Mouse (Mus musculus): ENCODE results near the gene Rnf217.
A peak's percentile ranks its signal among the peaks of the same experiment; 100 is the strongest.

The Rnf217 gene

DNA sequence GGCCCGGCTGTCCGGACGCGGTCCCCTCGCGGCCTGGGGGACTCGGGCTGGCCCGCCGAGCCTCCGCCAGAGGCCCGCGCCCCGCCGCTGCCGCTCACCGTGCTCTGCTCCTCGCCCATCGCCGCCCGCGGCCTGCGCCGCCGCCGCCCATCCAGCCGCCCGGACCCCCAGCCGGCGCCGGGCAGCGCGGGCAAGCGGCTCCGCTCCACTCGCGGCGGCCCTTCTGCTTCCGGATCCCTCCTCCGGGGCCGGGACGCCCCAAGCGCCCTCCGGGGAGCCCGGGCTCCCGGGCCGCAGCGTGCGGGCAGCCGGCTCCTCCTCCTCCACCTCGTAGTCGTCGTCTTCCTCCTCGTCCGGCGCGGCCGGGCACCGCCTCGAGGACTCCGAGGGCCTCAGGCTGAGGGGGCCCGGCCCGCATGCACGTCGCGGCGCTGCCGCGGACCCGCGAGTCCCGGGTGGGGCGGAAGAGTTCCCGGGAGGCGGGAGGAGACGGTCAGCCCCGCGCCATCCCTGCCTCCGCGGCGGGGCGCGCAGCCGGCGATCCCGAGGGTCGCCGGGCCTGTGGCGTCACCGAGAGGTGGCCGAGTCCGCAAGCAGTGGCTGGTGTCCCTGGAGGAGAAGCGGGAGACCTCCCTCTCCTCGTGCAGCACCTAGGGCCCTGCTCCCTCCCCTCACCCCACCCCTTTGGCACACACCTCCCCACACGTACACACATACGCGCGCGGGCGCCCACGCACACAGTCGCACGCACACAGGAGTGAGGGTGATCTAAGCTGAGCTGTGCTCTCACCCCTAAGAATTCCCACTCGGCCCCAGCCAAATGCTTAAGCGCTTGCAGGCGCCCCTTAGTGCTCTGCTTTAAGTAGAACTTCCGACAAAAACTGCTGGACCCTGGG, at the start of gene Rnf217:
TSS of gene Rnf217 (minus strand) at position 119 of the 896 bp plus-strand sequence.
- DNase-seq, result peak; percentile 69

DNA sequence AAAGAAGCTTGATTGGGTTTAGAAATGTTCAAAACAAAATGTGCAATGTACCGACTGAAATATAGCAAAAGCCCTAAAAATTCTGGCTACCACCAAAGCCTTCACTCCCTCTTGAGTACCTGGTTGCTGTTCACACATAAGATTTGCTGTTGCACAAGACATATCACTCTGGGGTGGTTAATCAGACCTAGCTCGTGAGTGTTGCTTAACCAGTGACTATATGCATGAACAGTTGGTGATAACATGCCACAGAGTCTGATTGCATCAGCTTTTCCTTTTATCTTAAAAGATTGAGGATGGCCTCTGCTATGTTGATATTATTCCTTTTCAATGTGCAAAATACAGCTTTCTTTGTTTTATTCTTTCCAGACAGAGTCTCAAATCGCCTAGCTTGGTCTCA, 38.3 kb upstream of the Rnf217 start:
- DNase-seq, result no peak

DNA sequence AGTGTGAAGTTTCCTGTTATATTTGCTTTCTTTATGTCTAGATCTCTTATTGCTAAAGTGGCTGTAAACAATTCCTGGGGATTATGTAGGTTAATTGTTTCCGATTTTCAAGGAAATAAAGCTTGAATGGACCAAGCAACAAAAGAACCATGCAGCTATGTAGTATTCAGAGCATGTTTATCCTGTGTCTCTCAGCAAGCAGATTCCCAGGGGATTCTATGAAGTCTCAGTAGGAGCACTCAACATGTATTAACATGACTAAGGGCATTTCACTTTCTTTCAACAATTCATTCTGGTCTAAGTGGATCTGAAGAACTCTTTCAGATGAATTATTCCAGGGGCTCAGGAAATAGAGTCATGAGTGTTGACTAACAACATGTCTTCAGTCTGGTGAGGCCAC, 37.1 kb upstream of the Rnf217 start:
- DNase-seq, result no peak

DNA sequence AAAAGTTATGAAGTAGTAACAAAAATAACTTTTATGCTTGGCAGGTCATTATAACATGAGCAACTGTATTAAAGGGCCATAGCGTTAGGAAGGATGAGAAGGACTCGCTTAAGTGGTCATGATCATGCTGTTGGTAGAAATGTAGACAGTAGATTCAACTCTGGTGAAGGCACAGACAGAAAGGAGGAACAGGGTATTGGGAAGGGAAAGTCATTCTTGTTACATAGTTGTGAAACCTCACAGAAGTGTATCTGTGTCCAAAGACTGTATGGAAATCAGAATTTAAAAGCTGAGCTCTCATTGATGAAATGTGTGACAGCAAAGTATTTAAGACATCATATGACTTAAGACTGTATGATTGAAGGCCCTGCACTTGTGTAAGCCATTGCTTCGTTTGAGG, 26.1 kb upstream of the Rnf217 start:
- no peak for DNase-seq

DNA sequence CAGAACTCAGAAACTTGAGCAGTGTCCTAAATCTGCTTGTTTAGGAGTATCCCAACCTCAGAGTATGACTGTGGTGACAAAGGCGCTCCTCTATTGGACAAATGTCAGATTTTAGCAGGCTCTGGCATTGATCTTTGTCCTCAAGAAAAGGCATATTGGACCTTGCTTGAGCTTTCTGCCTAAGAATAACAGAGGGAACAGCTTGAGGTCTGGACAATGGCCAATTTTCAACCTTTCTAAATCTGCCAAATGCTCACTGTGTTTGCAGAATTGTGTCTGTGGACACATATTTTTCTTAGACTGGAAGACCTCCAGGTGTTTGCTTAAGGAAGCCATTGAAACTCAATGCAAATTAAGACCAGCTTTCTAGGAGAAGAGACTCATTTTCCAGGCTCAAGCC, 23.0 kb upstream of the Rnf217 start:
- DNase-seq, result no peak

DNA sequence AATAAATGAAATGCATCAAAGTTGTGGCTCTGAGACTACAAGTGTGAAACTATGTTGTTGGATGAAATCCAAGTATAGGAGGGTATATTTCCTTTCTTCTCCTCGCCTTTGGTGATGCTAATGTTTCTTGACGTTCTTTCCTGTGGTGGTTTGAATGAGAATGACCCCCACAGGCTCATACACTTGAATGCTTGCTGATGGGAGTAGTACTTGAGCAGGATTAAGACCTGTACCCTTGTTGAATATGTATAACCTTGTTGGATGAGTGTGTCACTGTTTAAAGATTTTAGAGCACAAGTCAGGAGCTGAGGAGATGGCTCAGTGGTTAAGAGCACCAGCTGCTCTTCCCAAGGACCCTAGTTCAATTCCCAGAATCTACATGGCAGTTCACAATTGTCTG, 6.4 kb upstream of the Rnf217 start:
- DNase-seq, result no peak

DNA sequence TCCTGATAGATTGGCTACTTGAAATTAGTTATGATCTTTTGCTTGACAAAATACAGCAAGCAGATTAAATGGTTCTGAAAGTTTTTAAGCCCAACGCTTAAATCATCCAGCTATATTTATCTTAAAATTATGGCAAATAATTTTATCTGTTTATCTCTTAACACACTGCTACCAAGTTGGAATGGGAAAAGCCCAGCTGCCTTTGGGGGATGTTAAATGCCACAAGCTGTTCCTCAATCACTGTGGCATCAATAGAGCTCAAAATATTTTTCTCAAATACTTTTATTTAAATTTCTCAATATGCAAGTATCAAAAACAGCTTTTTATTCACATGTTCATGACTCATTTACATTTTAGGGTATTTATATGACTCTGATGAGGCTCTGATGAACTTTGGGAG, 5.1 kb upstream of the Rnf217 start:
- DNase-seq, result no peak

DNA sequence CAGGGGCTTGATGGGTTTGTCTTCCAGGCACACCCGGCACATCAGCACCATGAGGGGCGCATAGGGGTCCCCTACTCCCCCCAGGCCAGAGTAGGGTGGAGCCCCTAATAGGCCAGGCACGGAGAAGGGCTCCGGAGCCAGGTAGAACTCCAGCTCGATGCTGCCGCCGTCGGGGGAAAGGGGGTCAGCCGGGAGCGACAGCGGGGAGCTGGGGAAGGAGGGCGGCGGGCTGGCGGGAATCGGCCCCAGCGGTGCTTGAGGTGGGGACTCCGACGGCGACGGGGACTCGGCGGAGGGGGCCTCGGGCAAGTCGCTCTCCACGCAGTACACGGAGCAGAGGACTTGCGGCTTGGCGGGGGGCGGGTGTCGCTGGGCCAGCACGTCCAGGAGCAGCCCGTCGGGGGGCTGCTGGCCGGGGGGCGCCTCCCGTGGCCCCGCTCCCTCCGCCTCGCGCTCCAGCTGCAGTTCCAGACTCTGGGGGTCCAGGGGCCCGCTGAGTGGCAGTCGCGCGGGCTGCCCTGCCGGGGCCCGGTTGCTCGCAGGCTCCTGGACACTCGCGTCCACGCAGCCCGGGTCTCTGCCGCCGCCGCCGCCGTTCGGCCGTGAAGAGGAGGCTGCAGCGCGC, 431 bp downstream of the Rnf217 start:
- peak; percentile 42 for DNase-seq

DNA sequence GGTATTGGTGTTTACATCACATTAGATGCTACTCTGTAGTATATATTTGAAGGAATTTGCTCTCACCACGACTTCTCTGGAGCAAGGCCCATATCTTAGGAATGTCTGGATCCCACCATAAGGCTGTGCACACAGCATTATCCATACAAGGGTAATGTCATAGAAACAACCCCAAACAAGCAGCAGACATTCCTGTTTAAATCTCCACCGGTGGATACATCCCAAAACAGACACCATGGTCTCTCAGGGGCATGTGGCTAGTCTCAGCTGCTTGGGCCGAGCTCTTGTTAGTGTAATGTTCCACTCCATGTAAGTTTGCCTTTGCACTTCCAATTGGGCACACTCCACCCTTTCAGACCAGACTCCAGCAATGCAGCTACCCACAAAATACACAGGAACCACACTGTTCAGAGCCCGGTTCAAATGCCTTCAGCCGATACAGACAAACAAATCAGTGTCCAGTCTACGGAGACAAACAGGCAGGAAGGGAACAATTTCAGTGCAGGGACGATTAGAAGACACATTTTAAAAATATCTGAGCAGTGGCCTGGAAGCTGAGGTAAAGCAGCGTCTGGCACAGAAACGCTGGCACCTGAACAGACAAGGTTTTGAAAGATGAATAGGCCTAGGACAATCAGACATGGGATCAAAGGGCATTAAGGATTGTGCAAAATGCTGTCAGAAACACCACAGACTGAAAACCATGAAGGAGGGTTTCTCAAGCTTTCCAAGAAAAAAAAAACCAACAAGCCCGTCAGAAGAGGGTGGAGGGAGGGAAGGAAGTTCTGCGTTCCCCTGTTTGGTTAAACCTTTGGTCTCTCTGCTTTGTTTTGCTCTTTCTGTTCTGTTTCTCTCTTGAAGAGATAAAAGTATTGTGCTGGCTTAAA, 1.8 kb downstream of the Rnf217 start:
- DNase-seq, result peak; percentile 14

DNA sequence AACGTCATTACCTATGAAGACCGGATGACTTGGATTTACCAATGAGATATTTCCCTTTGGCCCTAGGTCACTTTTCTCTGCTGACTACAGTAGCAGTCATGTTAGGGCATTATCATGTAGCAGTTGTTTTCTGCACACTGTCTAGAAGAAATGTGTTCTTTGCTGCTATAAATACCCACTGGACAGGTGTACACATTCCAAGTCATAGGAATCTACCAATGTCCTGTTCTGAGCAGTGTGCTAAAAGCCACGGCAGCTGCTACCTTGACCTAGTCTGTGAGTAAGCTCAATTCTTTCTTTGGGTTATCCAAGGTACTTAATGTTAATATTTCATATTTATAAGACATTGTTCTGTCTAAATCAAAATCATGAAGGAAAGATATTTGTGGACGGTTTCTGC, 5.1 kb downstream of the Rnf217 start:
- DNase-seq, result no peak

DNA sequence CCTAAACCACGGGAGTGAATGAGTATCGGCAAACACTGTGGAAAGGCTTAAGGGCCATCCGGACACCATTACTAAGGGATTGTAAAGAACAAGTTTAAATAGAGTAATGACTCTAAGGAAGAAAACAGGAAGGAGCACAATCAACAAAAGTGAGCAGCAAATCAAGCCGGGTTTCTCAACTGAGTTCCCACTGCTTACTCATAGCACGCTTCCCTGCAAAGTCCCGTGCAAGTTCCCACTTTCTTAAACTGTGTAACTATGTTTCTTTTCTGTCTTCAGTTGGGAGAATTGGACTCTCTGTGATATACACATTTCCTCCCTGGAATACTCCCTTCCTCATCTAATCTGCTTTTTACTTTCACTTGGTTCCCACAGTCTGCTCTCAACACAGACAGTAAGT, 8.9 kb downstream of the Rnf217 start:
- DNase-seq, result no peak

DNA sequence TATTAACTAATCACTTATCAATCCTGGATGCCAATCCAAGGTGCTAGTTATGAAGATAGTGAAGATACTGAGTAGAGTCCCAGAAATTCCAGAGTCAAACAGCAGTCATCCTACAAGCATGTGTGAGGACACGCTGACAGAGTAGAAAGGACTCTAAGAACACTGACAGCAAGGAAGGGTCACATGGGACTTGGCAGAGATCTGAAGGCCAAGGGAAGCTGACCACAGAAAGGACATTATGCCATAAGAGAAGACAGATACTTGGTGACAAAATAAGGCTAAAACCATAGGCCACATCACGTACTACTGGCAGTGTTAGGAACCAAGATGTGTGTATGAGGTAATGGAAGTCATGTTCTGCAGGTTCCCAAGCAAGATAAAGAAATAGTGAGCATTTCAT, 11.1 kb downstream of the Rnf217 start:
- no peak for DNase-seq

DNA sequence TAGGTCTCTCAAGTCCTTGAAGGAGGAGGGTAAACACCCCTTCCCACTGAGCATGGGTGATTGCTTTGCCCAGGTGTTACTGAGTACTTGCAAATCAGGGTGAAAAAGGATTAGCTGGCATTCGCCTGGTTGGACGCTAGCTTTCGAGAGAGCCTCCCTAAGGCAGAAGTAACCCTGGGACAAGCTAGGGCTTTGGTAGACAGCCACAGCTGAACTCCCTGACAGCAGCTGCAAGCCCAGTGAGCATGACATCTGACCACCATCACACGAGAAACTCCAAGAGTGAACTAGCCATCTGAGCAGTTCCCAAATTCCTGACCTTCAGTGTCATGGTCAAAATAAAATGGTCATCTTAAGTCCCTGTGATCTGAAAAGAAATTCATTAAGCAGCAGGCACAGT, 12.2 kb downstream of the Rnf217 start:
- DNase-seq, result no peak

DNA sequence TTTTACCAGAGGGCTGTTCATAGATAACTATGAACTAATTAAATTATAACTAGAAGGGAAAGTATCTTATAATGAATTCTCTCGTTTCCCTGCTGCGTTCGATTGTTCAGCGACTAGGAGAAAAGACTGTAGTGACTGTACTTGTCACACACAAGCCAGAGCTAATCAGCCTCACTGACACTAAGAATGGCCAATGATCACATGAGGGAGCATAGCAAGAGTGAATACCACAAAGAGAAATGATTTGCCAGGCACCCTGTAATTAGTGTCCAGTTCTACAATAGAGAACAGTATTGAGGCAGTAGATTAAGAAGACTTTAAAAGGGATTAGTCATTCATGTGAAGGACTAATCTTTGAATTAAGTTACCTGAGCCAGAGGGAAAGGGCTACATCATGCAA, 13.7 kb downstream of the Rnf217 start:
- no peak for DNase-seq

DNA sequence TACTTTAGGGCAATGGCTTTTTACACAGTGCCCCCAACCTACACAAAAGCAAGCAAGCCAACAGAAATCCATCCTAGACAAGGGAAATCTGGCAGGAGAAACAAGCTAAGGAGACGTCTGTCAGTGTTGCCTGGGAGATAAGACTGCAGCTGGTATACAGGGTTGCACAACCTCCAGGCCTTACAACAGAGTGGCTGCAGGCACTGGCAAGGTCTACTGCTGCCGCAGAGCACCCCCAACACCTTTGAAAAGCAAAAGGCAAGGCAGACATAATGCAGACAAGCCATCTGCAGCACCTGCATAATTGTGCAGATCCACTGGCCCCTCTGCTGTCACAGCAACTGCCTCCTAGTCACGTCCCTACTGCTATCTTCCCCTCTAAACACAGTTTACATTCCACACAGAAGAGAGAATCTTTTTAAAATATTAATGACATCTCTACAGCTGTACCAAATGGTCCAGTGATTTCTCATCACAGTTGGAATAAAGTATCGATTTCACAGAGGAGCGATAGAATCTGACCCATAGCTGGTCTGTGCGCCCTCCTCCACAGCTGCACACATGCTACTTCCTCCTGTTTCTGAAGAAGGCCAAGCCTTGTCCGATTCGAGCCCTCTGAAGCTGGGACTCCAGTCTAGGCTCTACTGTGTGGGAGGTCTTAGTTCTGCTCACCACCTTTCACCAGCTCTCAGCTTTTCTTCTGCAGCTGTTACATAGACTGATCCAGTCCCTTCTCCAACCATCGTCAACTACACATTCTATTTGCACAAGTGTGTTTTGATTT, 16.1 kb downstream of the Rnf217 start:
- DNase-seq, result no peak

DNA sequence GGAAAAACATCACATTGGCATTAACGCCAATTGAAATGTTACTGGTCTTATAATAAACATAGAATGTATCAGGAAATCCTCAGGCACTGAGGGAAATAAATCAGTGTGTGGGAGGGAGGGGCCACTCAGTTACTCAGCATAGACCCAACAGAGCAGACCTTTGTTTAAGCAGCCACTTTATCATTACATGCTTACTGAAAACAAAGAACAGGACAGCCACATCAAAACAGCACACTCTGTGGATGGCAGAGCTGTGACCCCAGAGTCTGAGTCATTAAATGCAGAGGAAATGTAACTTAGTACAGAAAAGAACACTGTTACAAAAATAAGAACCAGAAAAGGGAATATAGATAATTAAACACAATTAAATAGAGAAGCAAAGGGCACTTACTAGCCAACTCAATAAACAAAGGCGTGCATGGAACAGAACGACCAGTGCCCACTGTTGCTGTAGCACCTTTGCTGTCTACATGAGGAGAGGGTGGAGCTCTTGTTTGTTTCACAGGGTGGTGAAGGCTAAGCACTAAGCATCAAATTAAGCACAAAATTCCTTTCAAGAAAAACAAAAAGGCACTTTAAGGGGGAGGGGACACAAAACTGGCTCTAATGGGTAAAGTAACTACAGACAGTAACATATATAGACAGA, 16.8 kb downstream of the Rnf217 start:
- no peak for DNase-seq

DNA sequence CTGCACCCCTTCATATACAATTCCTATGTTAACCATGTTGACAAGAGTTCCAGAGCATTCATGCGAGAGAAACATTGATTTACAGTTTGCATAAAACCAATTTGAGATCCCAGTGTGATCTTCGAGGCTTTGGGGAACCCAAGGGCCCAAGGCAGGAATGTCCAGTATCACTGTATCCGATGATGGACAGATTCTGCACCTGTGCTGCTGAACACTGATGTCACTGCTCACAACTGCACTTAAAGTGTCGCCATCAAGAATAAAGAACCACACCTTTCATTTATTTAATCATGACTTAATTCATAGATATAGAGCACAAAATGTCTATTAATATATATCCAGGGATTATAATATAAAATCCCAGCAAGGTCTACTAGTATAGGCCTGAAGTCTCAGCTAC, 28.3 kb downstream of the Rnf217 start:
- no peak for DNase-seq

DNA sequence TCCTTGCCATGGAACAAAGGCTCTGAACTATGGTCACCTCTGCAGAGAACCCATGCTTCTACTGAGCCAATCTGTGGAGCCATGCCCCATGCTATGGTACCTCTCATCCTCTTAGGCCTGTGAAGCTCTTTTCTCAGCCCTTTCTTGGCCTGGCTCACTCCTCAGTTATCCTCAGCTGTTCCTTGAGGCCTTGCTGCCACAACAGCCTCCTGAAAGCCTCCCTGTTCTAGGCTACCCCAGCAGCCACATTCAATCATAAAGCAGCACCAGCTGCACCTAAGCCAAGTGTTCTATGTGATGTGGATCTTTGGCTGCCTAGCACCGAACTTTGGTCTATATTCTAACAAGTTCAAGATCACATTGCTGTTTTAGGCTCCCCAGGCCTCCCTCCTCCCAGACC, 28.9 kb downstream of the Rnf217 start:
- no peak for DNase-seq

DNA sequence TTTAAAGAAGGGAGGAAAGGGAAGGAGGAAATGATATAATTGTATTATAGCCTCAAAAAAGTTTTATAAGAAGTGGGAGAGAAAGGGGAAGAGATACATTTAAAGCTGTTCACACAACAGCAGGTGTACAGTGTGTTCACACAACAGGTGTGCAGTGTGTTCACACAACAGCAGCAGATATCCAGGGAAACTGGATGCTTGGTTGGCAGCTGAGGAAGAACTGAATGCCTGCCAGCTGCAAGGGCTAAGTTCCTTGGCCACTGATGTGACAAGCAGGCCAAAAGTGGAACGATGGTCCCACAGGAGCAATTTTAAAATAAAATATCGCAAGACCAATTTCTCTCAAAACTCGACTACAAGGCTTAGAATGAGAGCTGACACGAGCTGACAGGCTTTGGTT, 35.7 kb downstream of the Rnf217 start:
- no peak for DNase-seq

DNA sequence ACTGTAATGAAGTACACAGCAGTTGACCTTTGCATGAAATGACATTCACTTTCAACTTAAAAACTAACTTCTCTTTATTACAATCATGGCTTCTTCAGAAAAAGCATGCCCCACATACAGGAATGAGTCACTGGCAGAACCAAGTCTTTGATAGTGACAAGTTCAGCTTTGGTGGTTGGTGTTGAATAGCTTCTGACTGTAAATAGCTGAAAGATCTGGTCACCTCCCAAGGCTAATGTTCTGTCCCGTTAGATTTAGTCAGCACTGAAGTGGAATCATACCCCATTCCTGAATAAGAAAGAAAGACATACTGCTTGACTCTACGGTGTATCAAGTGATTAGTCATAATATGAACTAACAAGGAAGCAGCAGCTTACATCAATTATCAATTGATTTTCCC, 51.7 kb downstream of the Rnf217 start:
- no peak for DNase-seq

DNA sequence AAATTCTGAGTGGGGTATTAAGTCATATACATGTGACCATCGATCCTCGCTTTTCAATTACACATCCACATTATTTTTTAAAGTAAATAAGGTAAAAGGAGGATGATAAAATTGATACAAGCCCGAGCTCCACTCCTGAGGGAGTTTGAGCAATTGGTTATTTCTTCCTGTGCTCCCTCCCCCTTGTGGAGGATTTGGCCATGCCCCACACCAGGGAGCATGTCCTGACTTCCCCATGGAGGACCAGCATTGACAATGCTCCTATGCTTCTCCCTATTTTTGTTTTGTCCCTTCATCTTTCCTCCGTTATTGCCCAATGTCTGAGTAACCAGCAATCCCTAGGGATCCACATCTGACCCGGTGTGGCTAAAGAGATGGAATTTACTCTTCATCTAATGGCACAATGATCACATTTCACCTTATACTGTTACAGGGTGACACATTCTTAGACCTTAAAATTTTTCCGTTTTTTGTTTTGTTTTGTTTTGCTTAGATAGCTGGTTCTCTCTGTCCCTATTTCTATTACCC, 53.5 kb downstream of the Rnf217 start:
- DNase-seq, result no peak

DNA sequence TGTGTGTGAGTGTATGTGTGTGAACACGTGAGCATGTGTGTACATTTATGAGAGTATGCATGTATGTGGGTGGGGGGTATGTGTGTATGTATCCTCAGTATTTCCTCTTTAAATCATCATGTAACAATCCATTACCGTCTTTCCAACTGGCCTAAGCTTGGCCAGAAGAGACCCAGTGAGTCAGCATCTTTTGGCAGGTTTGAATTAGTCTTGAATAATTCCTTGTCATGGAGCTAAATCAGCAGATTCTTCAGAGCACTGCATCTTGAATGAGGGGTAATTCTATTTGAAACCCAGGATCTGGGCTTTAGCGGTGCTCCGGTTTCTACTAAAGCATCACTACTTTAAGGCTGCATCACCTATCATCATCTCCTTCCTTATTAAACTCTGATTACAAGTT, 55.7 kb downstream of the Rnf217 start:
- no peak for DNase-seq
